Mouse (Mus musculus): ENCODE data around the gene Ivd.

Ivd gene

GRCm38 (mm10) chr2:118861454-118862339, at the start of gene Ivd:
Gene Ivd (plus strand): TSS chr2:118861954.
- DNase-seq (ENCODE audit: low spot score in 2 of 2): peak; percentile 96 to 97

- no peak for DNase-seq (ENCODE audit: low spot score in 2 of 2)
These were observed 49.0 kb upstream of the Ivd start for GRCm38 (mm10) chr2:118812724-118813123.

- DNase-seq (ENCODE audit: low spot score in 2 of 2): peak; percentile 92 to 93
These were observed 47.5 kb upstream of the Ivd start, which contains the start of gene Knstrn for GRCm38 (mm10) chr2:118813981-118814836. Gene Knstrn (plus strand): TSS chr2:118814003.

GRCm38 (mm10) chr2:118822800-118823199, 39.0 kb upstream of the Ivd start:
- DNase-seq (ENCODE audit: low spot score in 2 of 2): no peak

- DNase-seq (ENCODE audit: low spot score in 2 of 2): no peak
These were observed 37.4 kb upstream of the Ivd start for GRCm38 (mm10) chr2:118824396-118824795.

GRCm38 (mm10) chr2:118829096-118829495, 32.7 kb upstream of the Ivd start:
- no peak for DNase-seq (ENCODE audit: low spot score in 2 of 2)

GRCm38 (mm10) chr2:118834061-118834460, 27.7 kb upstream of the Ivd start:
- DNase-seq (ENCODE audit: low spot score in 2 of 2): no peak

- no peak for DNase-seq (ENCODE audit: low spot score in 2 of 2)
These were observed 26.6 kb upstream of the Ivd start for GRCm38 (mm10) chr2:118835115-118835514.

GRCm38 (mm10) chr2:118838330-118838729, 23.4 kb upstream of the Ivd start:
- DNase-seq (ENCODE audit: low spot score in 2 of 2): no peak

- DNase-seq (ENCODE audit: low spot score in 2 of 2): no peak
These were observed 20.6 kb upstream of the Ivd start for GRCm38 (mm10) chr2:118841186-118841585.

- no peak for DNase-seq (ENCODE audit: low spot score in 2 of 2)
These were observed 20.0 kb upstream of the Ivd start for GRCm38 (mm10) chr2:118841774-118842173.

- no peak for DNase-seq (ENCODE audit: low spot score in 2 of 2)
These were observed 17.3 kb upstream of the Ivd start for GRCm38 (mm10) chr2:118844427-118844826.

- DNase-seq (ENCODE audit: low spot score in 2 of 2): peak in 1 of 2 experiments; percentile 28
These were observed 15.5 kb upstream of the Ivd start for GRCm38 (mm10) chr2:118846246-118846645.

GRCm38 (mm10) chr2:118851756-118852155, 10.0 kb upstream of the Ivd start:
- DNase-seq (ENCODE audit: low spot score in 2 of 2): no peak

- DNase-seq (ENCODE audit: low spot score in 2 of 2): no peak
These were observed 554 bp downstream of the Ivd start for GRCm38 (mm10) chr2:118862340-118862675.

- DNase-seq (ENCODE audit: low spot score in 2 of 2): no peak
These were observed 8.8 kb downstream of the Ivd start for GRCm38 (mm10) chr2:118870601-118871000.

GRCm38 (mm10) chr2:118871032-118871431, 9.3 kb downstream of the Ivd start:
- DNase-seq (ENCODE audit: low spot score in 2 of 2): no peak

GRCm38 (mm10) chr2:118873018-118873417, 11.3 kb downstream of the Ivd start:
- DNase-seq (ENCODE audit: low spot score in 2 of 2): no peak

- DNase-seq (ENCODE audit: low spot score in 2 of 2): peak in 1 of 2 experiments; percentile 18
These were observed 12.2 kb downstream of the Ivd start for GRCm38 (mm10) chr2:118873890-118874430.

GRCm38 (mm10) chr2:118875316-118875715, 13.6 kb downstream of the Ivd start:
- no peak for DNase-seq (ENCODE audit: low spot score in 2 of 2)

GRCm38 (mm10) chr2:118876453-118876852, 14.7 kb downstream of the Ivd start:
- no peak for DNase-seq (ENCODE audit: low spot score in 2 of 2)

- peak in 1 of 2 experiments; percentile 30 for DNase-seq (ENCODE audit: low spot score in 2 of 2)
These were observed 19.3 kb downstream of the Ivd start for GRCm38 (mm10) chr2:118881019-118881418.

Measured in right cerebral cortex, postnatal 10 days (tissue).